Mouse (Mus musculus) lung, postnatal 0 days (tissue): Measurements from ENCODE around the gene Prrt1. TPM values are rescaled to one million over a fixed set of nuclear protein-coding genes. Genes with fewer than 3 reads are reported as not detected.

Source experiments
- ATAC-seq: fragments of 200-750 bp; cut with Nextera tagmentation; 2 replicates; pipeline ENCODE4 v1.8.0; 2017; ENCODE audit warnings: moderate library complexity
- DNase-seq: peaks from one replicate; pipeline ENCODE4 v3.0.0-alpha.2; 2016; ENCODE audit warnings: low spot score
- H3K27ac ChIP-seq: fragments of 300-500 bp; sonication (generic); 2 replicates; pipeline ENCODE4 v1.5.1; 2014; ENCODE audit warnings: antibody characterized with exemption, mild to moderate bottlenecking, low read length, mixed read lengths
- H3K27me3 ChIP-seq: fragments of 300-500 bp; sonication (generic); replicated peaks from 2 replicates; pipeline ENCODE4 v1.6.1; 2014; ENCODE audit warnings: low read length, mixed read lengths; ENCODE audit not compliant: insufficient read depth
- H3K36me3 ChIP-seq: fragments of 300-500 bp; sonication (generic); 2 replicates; pipeline ENCODE4 v1.6.1; 2014; ENCODE audit warnings: low read length, mixed read lengths; ENCODE audit not compliant: insufficient read depth
- H3K4me1 ChIP-seq: fragments of 300-500 bp; sonication (generic); 2 replicates; pipeline ENCODE4 v1.6.1; 2014; ENCODE audit warnings: antibody characterized with exemption, low read depth, low read length, mixed read lengths; ENCODE audit not compliant: insufficient read depth
- H3K4me2 ChIP-seq: fragments of 300-500 bp; sonication (generic); replicated peaks from 2 replicates; pipeline ENCODE4 v1.6.1; 2014; ENCODE audit warnings: low read depth, mild to moderate bottlenecking, low read length, moderate library complexity, mixed read lengths
- H3K4me3 ChIP-seq: fragments of 300-500 bp; sonication (generic); 2 replicates; pipeline ENCODE4 v1.5.1; 2014; ENCODE audit warnings: low read depth, low read length
- H3K9ac ChIP-seq: fragments of 300-500 bp; sonication (generic); replicated peaks from 2 replicates; pipeline ENCODE4 v1.6.1; 2014; ENCODE audit warnings: low read depth, mild to moderate bottlenecking
- H3K9me3 ChIP-seq: fragments of 300-500 bp; sonication (generic); 2 replicates; pipeline ENCODE4 v1.6.1; 2016; ENCODE audit warnings: low read length, mixed read lengths
- CTCF ChIP-seq: IDR thresholded peaks from 2 replicates; pipeline ENCODE4 v1.5.1; 2016; ENCODE audit warnings: antibody characterized with exemption, mild to moderate bottlenecking
- EP300 ChIP-seq: IDR thresholded peaks from 2 replicates; pipeline ENCODE4 v1.6.1; 2016; ENCODE audit warnings: antibody characterized with exemption, mild to moderate bottlenecking, control low read depth
- WGBS: fragments of 180-500 bp; shearing (Covaris S2); extraction: QIAGEN DNeasy Blood & Tissue Kit; methylation state at CpG from one replicate; pipeline ENCODE4 v1.1.7; 2014; 5-methylcytosine and 5-hydroxymethylcytosine counted together
- polyA plus RNA-seq: library from polyadenylated mRNA; unstranded; fragments of >200 nt; fragmentation: Nextera tagmentation; extraction: Ambion mirVana; gene quantifications from 2 replicates; pipeline ENCODE4 v1.2.1, GENCODE M21; 2015

Prrt1 gene
- polyA plus RNA-seq, 1 experiment from 2014 or later = 0.29 TPM

- Histone ChIP-seq H3K9me3 (no peaks in the 10 kb centered on the region), H3K27ac (peak overlapping the region; percentile 44), H3K27me3 (no peaks in the 10 kb centered on the region), H3K36me3 (no peaks in the 10 kb centered on the region), H3K4me3 (no peak overlapping the region), H3K4me1 (peaks cover 3% of the 10 kb centered on the region; the same call in 1 of the 2 replicates), H3K4me2 (no peak overlapping the region), H3K9ac (no peak overlapping the region)
- TF ChIP-seq EP300 = no peak
- no peak for TF ChIP-seq CTCF
- DNase-seq = peak; percentile 51
- WGBS = 72% methylated on average over 7 of the region's 7 CpGs
- no peak for ATAC-seq
These were observed 10.3 kb downstream of the Prrt1 start for GRCm38 (mm10) chr17:34639461-34640255.

- no peak overlapping the region for H3K4me2 ChIP-seq
- no peak overlapping the region for H3K4me3 ChIP-seq
- ATAC-seq (peak; percentile 46), DNase-seq (peak; percentile 81)
- 13% methylated on average over 11 of the region's 11 CpGs for WGBS
- H3K9ac ChIP-seq = no peak overlapping the region
- H3K27ac ChIP-seq = peak overlapping the region; percentile 68
- no peaks in the 10 kb centered on the region for H3K36me3 ChIP-seq
- no peaks in the 10 kb centered on the region for H3K27me3 ChIP-seq
- peak; percentile 27; the same call in 1 of the 2 replicates for TF ChIP-seq EP300
- peak; percentile 54 for TF ChIP-seq CTCF
- H3K4me1 ChIP-seq = peaks cover 10% of the 10 kb centered on the region
- H3K9me3 ChIP-seq = no peaks in the 10 kb centered on the region
These were observed 11.7 kb downstream of the Prrt1 start for GRCm38 (mm10) chr17:34640778-34641601.

- TF ChIP-seq EP300 (no peak), CTCF (no peak)
- Histone ChIP-seq H3K27ac (no peak overlapping the region), H3K4me3 (no peak overlapping the region), H3K27me3 (no peaks in the 10 kb centered on the region), H3K4me2 (no peak overlapping the region), H3K9ac (no peak overlapping the region), H3K9me3 (no peaks in the 10 kb centered on the region), H3K4me1 (peaks cover 10% of the 10 kb centered on the region), H3K36me3 (no peaks in the 10 kb centered on the region)
- DNase-seq (no peak), ATAC-seq (no peak)
- 74% methylated on average over 3 of the region's 3 CpGs for WGBS
These were observed 12.6 kb downstream of the Prrt1 start for GRCm38 (mm10) chr17:34641945-34642344.

- Histone ChIP-seq H3K36me3 (no peaks in the 10 kb centered on the region), H3K27ac (no peak overlapping the region), H3K9ac (no peak overlapping the region), H3K4me3 (no peak overlapping the region), H3K4me2 (no peak overlapping the region), H3K27me3 (no peaks in the 10 kb centered on the region), H3K9me3 (no peaks in the 10 kb centered on the region), H3K4me1 (peaks cover 15% of the 10 kb centered on the region)
- TF ChIP-seq EP300 (no peak), CTCF (no peak)
- DNase-seq = no peak
- WGBS = 82% methylated on average over 4 of the region's 4 CpGs
- ATAC-seq = no peak
These were observed 14.0 kb downstream of the Prrt1 start for GRCm38 (mm10) chr17:34643379-34643778.

GRCm38 (mm10) chr17:34643944-34644343 lies 14.6 kb downstream of the Prrt1 start:
- TF ChIP-seq EP300 (no peak), CTCF (no peak)
- WGBS = 74% methylated on average over 10 of the region's 10 CpGs
- no peak for DNase-seq

GRCm38 (mm10) chr17:34644608-34645007 lies 15.3 kb downstream of the Prrt1 start, which contains the start of gene Fkbpl:
Gene Fkbpl, plus strand, starts transcription at chr17:34644764.
- ATAC-seq (peak; percentile 78), DNase-seq (peak; percentile 98)
- Histone ChIP-seq H3K36me3 (no peaks in the 10 kb centered on the region), H3K9me3 (no peaks in the 10 kb centered on the region), H3K4me2 (peak within 1 kb of the TSS; percentile 67), H3K27ac (peak within 1 kb of the TSS; percentile 85), H3K4me1 (peaks cover 15% of the 10 kb centered on the region), H3K4me3 (peak within 1 kb of the TSS; percentile 54), H3K27me3 (no peaks in the 10 kb centered on the region), H3K9ac (peak within 1 kb of the TSS; percentile 58)
- WGBS = under 1% methylated on average over 16 of the region's 16 CpGs
- TF ChIP-seq CTCF (no peak), EP300 (no peak)

More at GRCm38 (mm10) chr17:34643944-34644343, 14.6 kb downstream of the Prrt1 start:
- H3K27ac ChIP-seq = no peak overlapping the region
- H3K27me3 ChIP-seq = no peaks in the 10 kb centered on the region
- peaks cover 15% of the 10 kb centered on the region for H3K4me1 ChIP-seq
- H3K36me3 ChIP-seq = no peaks in the 10 kb centered on the region
- H3K9me3 ChIP-seq = no peaks in the 10 kb centered on the region
- no peak for ATAC-seq
- H3K4me2 ChIP-seq = no peak overlapping the region
- no peak overlapping the region for H3K9ac ChIP-seq
- H3K4me3 ChIP-seq = no peak overlapping the region
